Mouse (Mus musculus) spleen, postnatal 36 days (tissue): Measurements from ENCODE around the gene March1.

Experiments used
- DNase-seq, 2 experiments: peaks; one replicate each; pipeline ENCODE4 v3.0.0; 2022; ENCODE audit warnings: low spot score in 2 of 2, mixed read lengths in 1 of 2

Gene March1

DNA sequence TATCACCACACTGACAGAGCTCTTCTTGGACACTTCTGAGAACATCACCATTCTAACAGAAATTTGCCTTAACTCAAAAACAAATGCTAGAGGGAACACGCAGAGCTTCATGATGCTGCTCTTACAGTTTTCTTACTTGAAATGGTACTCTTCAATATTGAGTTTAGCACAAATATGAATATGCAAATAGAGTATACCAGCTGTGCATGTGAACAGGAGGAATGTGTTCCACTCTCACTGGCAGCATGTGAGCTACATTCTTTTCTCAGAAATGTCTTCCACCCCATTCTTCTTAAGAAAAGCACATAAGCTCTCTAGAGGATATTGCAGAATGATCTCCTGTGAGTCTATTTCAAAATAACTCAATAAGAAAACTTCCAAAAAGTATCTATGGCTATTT, 370.0 kb downstream of the March1 start:
- no peak for DNase-seq

- DNase-seq = no peak
Observed at GRCm38 (mm10) chr8:66022815-66023214, 405.1 kb downstream of the March1 start.

DNA sequence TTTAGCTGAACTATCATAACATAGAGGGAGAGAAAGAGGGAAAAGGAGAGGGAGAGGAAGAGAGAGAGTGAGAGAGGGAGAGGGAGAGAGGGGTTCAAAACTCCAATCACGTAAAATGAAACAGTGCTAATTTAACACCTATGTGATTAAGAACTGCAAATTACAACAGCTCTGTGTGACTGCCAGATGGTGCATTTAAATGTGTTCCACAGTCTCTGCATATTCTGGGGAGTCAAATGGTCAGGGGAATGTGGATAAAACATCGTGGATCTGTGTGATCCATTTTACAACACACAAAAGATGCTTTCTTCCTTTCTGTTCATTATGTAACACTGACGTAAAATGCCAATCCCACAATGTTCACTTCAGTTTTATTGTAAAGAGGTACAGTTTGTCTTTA, 416.0 kb downstream of the March1 start:
- no peak for DNase-seq

DNA sequence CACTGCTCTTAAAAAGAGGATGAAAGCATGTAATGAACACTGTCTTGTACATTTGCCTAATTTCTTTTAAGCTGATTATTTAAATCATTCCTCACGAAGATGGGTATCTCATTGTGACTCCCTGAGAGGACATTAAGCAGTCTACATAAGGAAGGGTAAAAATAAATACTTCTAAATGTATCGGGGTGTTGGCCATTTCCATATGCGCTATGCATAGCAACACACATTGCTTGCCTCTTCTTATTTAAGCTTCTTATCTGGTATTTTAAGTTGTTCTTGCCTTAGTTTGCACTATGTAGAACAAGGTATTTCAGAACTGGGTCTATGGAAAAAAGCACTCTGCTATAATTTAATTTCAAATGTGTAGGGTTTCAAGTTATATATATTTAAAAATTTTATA, 416.7 kb downstream of the March1 start:
- no peak for DNase-seq

DNA sequence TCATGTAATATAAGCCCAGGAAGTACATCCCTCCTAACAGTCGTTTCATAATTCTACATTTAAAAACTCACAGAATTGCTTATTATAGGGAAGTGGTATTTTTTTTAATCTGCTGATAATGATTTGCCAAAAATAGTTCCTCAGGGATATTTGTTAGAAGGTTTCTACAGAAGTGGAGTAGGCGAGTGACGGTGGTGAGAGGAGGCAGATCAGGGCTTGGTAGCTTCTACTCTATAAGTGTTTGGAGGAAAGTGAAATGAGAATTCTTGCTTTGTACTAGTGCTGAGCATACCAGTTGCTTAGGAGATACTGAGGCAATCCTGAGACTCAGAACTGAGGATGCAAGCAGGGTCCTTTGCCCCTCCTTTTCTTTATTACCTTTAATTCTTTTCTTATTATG, 476.5 kb downstream of the March1 start:
- DNase-seq = no peak

GRCm38 (mm10) chr8:66098148-66098547, 480.4 kb downstream of the March1 start:
- DNase-seq = no peak

DNA sequence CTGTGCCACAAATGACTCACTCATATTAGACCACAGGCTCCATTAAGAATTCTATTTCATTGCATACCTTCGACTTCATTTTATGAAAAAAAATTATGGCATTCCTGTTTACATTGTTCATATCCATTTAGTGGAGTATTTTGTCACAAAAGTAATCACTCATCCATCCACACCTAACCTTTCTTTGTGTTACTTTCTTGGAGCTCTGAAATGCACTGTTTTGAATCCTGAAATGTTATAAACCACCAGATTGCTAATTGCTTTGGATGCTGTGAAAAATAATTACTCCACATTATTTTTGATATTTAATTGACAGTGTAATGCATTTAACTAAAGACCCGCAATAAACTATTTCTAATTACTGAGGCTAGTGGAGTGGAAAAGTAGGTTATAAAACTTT, 501.6 kb downstream of the March1 start:
- DNase-seq = no peak

GRCm38 (mm10) chr8:66159648-66160047, 541.9 kb downstream of the March1 start:
- DNase-seq = no peak

DNA sequence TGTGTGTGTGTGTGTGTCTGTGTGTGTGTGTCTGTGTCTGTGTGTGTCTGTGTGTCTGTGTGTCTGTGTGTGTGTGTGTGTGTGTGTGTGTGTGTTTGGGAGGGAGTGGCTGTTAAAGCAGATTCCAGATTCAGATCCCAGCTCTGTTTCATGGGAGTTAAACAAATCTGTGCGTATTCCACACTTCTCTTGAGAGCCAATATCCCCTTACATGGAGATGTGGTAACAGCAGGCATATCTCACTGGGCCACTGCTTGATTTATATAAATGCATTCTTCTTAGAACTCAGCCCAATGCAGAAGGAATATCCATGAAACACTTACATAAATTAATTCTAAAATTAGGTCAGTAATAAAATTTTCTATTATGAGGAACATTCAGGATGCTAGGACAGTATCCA, 549.1 kb downstream of the March1 start:
- DNase-seq = no peak

DNA sequence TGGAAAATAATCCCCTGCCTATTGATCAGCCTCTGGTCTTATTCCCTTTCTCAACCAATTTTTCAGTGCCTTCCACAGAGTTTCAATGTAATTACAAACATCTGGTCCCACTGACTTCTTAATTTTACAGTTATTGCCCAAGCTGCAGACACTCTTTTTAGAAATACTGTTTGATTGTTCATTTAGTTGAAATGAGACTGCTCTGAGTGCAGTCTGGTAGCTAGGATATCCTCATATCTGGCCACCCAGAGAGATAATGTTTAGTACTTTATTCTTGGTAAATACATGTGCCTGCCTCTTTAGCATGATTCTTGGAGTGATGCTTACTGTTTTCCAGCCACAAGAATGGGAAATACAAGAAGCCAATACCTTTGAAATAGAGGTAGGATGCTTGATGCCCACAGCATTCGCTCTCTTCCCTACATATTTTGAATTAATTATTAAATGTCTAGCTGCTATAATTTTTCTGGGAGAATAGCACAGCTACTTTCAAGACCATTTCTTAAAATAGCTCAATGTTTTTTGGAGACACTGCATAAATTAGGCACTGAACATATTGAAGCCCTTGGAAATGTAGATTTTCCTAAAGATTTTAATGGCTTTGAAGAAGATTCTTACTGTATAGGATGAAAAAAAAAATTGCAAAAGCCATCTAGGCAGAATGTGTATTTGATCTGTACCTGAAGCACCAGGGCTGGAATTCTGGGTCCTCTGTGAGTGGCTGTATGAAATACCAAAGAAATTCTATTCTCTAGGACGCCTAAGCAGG, 549.9 kb downstream of the March1 start:
- DNase-seq = no peak

DNA sequence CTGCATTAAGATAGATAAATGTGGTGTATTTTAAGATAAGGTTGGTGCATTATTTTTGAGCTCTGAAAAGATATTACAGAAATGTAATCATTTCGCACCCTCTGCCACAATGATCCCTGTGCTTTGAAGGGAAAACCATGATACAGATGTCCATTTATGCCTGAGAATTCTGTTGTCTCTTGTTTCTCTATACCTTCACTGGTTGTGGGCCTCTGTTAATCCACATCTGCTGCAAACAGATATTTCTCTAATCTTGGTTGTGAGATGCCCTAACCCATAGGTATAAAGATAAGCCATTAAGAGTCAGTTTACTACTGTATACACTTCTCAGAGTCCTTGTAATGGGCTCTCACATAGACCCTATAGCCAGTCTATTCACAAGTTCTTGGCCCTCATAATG, 561.6 kb downstream of the March1 start:
- no peak for DNase-seq

GRCm38 (mm10) chr8:66181265-66181664, 563.6 kb downstream of the March1 start:
- DNase-seq = no peak

DNA sequence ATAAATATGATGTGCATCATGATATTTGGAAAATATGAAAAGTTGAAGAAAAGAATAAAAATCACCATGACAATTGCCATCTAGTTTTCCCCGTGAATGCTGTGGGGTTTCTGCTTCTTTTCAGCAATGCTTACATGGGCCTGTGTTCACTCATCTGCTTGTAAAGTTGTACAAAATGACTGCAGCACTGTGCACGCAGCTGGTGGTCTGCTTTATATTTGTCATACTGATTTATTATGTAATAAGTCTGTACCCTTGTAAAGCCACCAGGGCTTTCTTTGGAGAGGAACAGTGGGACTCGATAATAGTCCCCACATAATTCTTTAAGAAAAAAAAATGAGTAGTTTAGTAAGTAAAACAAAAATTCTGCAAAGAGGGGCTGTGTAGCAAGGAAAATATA, 564.6 kb downstream of the March1 start:
- DNase-seq = no peak

- no peak for DNase-seq
Observed at GRCm38 (mm10) chr8:66183454-66183853, 565.8 kb downstream of the March1 start.

GRCm38 (mm10) chr8:66185226-66185625, 567.5 kb downstream of the March1 start:
- DNase-seq = no peak

GRCm38 (mm10) chr8:66194416-66194815, 576.7 kb downstream of the March1 start:
- DNase-seq = no peak

GRCm38 (mm10) chr8:66200169-66200568, 582.5 kb downstream of the March1 start:
- DNase-seq = no peak

DNA sequence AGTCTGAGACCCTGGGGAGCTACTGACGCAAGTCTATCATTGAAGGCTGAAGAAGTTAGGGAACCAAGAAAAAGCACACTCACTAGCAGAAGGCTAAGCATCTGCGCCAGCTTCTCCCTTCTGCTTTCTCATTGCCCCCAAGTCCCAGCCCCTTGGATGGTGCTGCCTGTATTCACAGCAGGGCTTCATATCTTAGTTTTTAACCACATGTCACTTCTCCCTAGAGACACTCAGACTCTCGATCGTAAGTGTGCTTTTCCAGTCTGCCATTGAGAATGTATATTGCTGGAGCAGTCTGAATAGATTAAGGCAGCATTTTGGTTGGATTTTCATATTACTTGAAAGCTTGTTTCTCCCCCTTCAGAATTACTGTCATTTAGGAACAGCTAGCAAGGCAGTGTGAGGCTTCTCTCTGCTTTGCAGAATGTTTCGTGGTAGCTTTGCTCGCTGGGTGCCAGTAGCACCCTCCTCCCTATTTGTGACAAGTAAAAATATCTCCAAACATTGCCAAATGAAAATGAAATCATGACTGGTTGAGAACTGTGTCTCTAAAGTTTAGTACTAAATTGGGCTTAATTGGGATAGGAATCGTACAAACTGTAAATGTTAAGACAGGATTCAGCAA, 586.2 kb downstream of the March1 start:
- DNase-seq = no peak

DNA sequence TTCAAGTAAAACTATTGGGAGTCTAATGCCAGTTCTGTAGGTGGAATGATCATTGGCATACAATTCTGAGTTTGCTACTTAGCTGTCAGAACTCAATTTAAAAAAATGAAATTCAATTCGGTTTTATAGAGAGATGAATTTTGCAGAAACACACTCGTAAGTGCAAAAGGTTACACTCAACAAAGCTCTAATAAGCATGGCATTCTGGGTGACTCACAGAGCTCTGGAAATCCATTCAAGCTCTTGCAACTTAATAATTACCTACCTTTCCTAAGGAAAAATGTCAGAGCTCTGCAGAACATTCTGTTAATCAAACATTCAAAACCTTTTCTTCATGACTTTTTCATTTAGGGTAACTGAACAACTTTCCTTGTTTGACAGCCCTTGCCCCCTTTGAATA, 591.9 kb downstream of the March1 start:
- DNase-seq = no peak

- DNase-seq = no peak
Observed at GRCm38 (mm10) chr8:66210294-66210693, 592.6 kb downstream of the March1 start.

GRCm38 (mm10) chr8:66219974-66220373, 602.3 kb downstream of the March1 start:
- no peak for DNase-seq

GRCm38 (mm10) chr8:66229931-66230330, 612.2 kb downstream of the March1 start:
- DNase-seq = no peak

DNA sequence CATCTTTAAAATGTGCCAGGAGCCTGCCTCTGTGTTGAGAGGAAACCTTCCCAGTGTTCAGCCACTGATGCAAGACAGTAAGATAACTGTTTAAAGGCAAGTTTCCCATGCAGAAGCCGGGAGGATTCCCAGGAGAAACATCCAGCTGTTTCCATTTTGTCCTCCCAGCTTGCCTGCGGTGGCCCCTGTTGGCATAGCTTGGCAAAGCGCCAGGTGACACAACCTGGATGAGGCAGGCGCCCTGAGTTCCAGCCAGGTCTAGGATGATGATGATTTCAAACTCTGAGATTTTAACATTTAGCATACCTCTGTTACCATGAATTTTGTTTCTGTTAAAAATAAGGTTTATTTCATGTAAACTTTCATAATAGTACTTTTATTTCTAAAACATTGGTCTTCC, 651.8 kb downstream of the March1 start:
- DNase-seq = no peak

DNA sequence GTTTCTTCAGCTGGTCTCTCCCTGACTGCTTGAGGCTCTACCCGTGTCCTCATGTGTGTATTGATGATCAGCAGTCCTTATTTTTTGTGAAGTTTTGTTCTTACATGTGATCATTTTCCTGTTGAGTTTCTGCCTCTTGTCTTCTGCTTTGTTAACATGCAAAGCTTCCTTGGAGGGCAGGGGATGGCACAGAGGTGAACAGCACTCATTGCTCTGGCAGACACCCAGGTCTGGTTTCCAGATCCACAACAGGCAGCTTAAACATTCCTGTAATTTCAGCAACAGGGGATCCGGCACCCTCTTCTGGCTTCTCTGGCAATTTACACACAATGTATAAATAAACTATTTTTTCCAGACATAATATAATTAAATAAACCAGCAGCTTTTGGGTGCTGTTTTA, 652.4 kb downstream of the March1 start:
- no peak for DNase-seq
